In the genomic region with DNA sequence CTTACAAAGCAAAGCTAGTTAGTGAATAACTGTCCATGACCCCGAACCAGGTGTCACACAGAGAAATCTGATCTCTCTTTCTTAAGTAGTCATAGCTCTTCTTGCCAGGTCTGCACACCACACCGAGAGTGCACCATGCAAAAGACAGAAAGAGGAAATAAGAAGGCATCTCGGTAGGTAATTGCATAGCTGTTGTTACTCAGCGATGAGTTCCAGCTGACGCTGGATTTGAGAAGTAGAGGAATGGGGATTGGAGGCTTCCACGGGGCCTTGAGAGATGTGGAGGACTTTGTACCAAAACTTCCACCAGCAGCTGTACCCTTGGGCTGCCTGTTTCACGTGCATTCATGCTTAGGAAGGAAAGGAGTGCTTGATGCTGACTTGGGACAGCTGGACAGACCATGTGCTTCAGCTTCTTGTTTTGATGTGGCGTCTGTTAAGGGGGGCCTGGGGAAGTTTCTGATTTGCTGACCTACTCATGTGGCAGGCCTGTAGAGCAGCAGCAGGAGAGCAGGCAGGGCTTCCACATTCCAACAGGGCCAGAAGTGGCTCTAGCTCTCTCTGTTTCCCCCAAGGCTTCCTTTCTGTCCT, we compare ENCODE assay signal across 7 mouse cellular contexts.
DNase-seq lines count a peak whose midpoint lies in the region; ATAC-seq and TF ChIP-seq lines count a peak whose summit lies in the region.

No protein-coding gene starts in this region.

- no peak for TF ChIP-seq EP300 in heart, postnatal 0 days (IDR thresholded peaks at IDR 0.05; ENCODE audit: low read depth)

- H3K4me2 ChIP-seq in forebrain, embryonic 12.5 days, result peak overlapping the region; percentile 13; the same call in 1 of the 2 replicates
- H3K4me2 ChIP-seq in heart, postnatal 0 days (ENCODE audit: low read depth, low read length), result no peak overlapping the region
- peak overlapping the region; percentile 22; the same call in 1 of the 2 replicates for H3K4me2 ChIP-seq in midbrain, embryonic 12.5 days (replicated peaks)

- H3K27me3 ChIP-seq in forebrain, embryonic 12.5 days, result peaks cover 23% of the 10 kb centered on the region
- H3K27me3 ChIP-seq in heart, postnatal 0 days (ENCODE audit: control insufficient read depth, insufficient read depth, low read length), result no peaks in the 10 kb centered on the region
- H3K27me3 ChIP-seq in midbrain, embryonic 12.5 days, result 0 out of 2 replicates have a peak, but pooled peaks cover 5% of the 10 kb centered on the region

- H3K27ac ChIP-seq in forebrain, embryonic 12.5 days, result 0 out of 2 replicates have a peak overlapping the region, but pooled peaks have one; percentile 53
- H3K27ac ChIP-seq in heart, postnatal 0 days (ENCODE audit: low read depth), result 0 out of 2 replicates have a peak overlapping the region, but pooled peaks have one; percentile 11
- peak overlapping the region; percentile 39; the same call in 1 of the 2 replicates for H3K27ac ChIP-seq in midbrain, embryonic 12.5 days (replicated peaks)

- H3K4me3 ChIP-seq in forebrain, embryonic 12.5 days (replicated peaks), result no peak overlapping the region
- H3K4me3 ChIP-seq in heart, postnatal 0 days (ENCODE audit: low read depth, low read length), result no peak overlapping the region
- H3K4me3 ChIP-seq in midbrain, embryonic 12.5 days, result no peak overlapping the region

- H3K9ac ChIP-seq in forebrain, embryonic 12.5 days, result no peak overlapping the region
- no peak overlapping the region for H3K9ac ChIP-seq in heart, postnatal 0 days (replicated peaks; ENCODE audit: low read depth, low read length)
- H3K9ac ChIP-seq in midbrain, embryonic 12.5 days (replicated peaks), result no peak overlapping the region; the same call in 1 of the 2 replicates

- DNase-seq in embryo, embryonic 10 days (ENCODE audit: low spot score), result peak; percentile 70
- peak; percentile 64 for DNase-seq in heart, postnatal 0 days (ENCODE audit: low spot score)
- DNase-seq in kidney, postnatal 14 days, result peak; percentile 71
- no peak for DNase-seq in urinary bladder, postnatal 25 days (ENCODE audit: low spot score)
- no peak for DNase-seq in ovary, postnatal 36 days (ENCODE audit: low spot score)

- H3K36me3 ChIP-seq in forebrain, embryonic 12.5 days (replicated peaks), result no peaks in the 10 kb centered on the region
- H3K36me3 ChIP-seq in heart, postnatal 0 days (replicated peaks; ENCODE audit: control insufficient read depth, insufficient read depth, low read length), result no peaks in the 10 kb centered on the region
- H3K36me3 ChIP-seq in midbrain, embryonic 12.5 days, result no peaks in the 10 kb centered on the region

- WGBS in forebrain, embryonic 12.5 days, result 40% methylated on average over 8 of the region's 8 CpGs
- WGBS in heart, postnatal 0 days, result 48% methylated on average over 8 of the region's 8 CpGs
- 50% methylated on average over 8 of the region's 8 CpGs for WGBS in midbrain, embryonic 12.5 days

- TF ChIP-seq CTCF in heart, postnatal 0 days (IDR thresholded peaks at IDR 0.05; ENCODE audit: low read depth), result no peak

- 0 out of 2 replicates have a peak, but pooled peaks have one; percentile 17 for ATAC-seq in forebrain, embryonic 12.5 days (ENCODE audit: low FRiP score)
- ATAC-seq in heart, postnatal 0 days (ENCODE audit: insufficient read depth, low read depth), result peak; percentile 86
- peak; percentile 57 for ATAC-seq in midbrain, embryonic 12.5 days (ENCODE audit: low FRiP score, low read depth)

- peaks cover 54% of the 10 kb centered on the region for H3K4me1 ChIP-seq in forebrain, embryonic 12.5 days
- peaks cover 6% of the 10 kb centered on the region; the same call in 1 of the 2 replicates for H3K4me1 ChIP-seq in heart, postnatal 0 days (ENCODE audit: control insufficient read depth, insufficient read depth)
- H3K4me1 ChIP-seq in midbrain, embryonic 12.5 days, result peaks cover 51% of the 10 kb centered on the region

- no peaks in the 10 kb centered on the region for H3K9me3 ChIP-seq in forebrain, embryonic 12.5 days
- no peaks in the 10 kb centered on the region for H3K9me3 ChIP-seq in heart, postnatal 0 days (replicated peaks; ENCODE audit: control insufficient read depth, low read length)
- H3K9me3 ChIP-seq in midbrain, embryonic 12.5 days, result no peaks in the 10 kb centered on the region

Comparison
In these comparisons a context has a peak if more than half of its experiments do, and no peak if none do; other contexts are left out.
1. DNase-seq: peak in embryo, embryonic 10 days (single experiment), heart, postnatal 0 days (single experiment) and kidney, postnatal 14 days (single experiment); none in urinary bladder, postnatal 25 days (single experiment) and ovary, postnatal 36 days (single experiment).
2. ATAC-seq: peak in every context shown above with its lines; median percentile 86 in heart, postnatal 0 days; 57 in midbrain, embryonic 12.5 days; 17 in forebrain, embryonic 12.5 days.
3. Peak in every context shown above with its lines, with median percentiles within 50 percentile points of each other: H3K27ac ChIP-seq.